Mouse (Mus musculus) intestine, postnatal 0 days (tissue): Measurements from ENCODE around the gene Zdhhc19. TPM values are rescaled to one million over a fixed set of nuclear protein-coding genes. Genes with fewer than 3 reads are reported as not detected.

ENCODE experiments used
- ATAC-seq: fragments of 200-750 bp; cut with Nextera tagmentation; 2 replicates; pipeline ENCODE4 v1.8.0; 2017; ENCODE audit warnings: mild to moderate bottlenecking, moderate TSS enrichment, moderate library complexity
- H3K27ac ChIP-seq: fragments of 300-500 bp; sonication (generic); 2 replicates; pipeline ENCODE4 v1.5.1; 2014; ENCODE audit warnings: mild to moderate bottlenecking, low read depth, low read length, moderate library complexity
- H3K27me3 ChIP-seq: fragments of 300-500 bp; sonication (generic); replicated peaks from 2 replicates; pipeline ENCODE4 v1.6.1; 2014; ENCODE audit warnings: low read length, mixed read lengths; ENCODE audit not compliant: control insufficient read depth, insufficient read depth
- H3K36me3 ChIP-seq: fragments of 300-500 bp; sonication (generic); 2 replicates; pipeline ENCODE4 v1.6.1; 2014; ENCODE audit warnings: mild to moderate bottlenecking, moderate library complexity; ENCODE audit not compliant: control insufficient read depth, insufficient read depth
- H3K4me1 ChIP-seq: fragments of 300-500 bp; sonication (generic); replicated peaks from 2 replicates; pipeline ENCODE4 v1.6.1; 2014; ENCODE audit warnings: antibody characterized with exemption, low read length, mixed read lengths; ENCODE audit not compliant: control insufficient read depth, insufficient read depth
- H3K4me2 ChIP-seq: fragments of 300-500 bp; sonication (generic); replicated peaks from 2 replicates; pipeline ENCODE4 v1.6.1; 2014; ENCODE audit warnings: low read depth, mild to moderate bottlenecking, moderate library complexity
- H3K4me3 ChIP-seq: fragments of 300-500 bp; sonication (generic); 2 replicates; pipeline ENCODE4 v1.5.1; 2014; ENCODE audit warnings: low read depth, low read length
- H3K9ac ChIP-seq: fragments of 300-500 bp; sonication (generic); 2 replicates; pipeline ENCODE4 v1.6.1; 2014; ENCODE audit warnings: mild to moderate bottlenecking, low read depth, low read length
- H3K9me3 ChIP-seq: fragments of 300-500 bp; sonication (generic); 2 replicates; pipeline ENCODE4 v1.6.1; 2016; ENCODE audit warnings: mixed run types; ENCODE audit not compliant: control insufficient read depth
- CTCF ChIP-seq: sonication (generic); IDR thresholded peaks from 2 replicates; pipeline ENCODE4 v1.5.1; 2016; ENCODE audit warnings: low read depth, mild to moderate bottlenecking, control low read depth, antibody characterized with exemption, moderate library complexity
- WGBS: fragments of 180-500 bp; shearing (Covaris S2); extraction: QIAGEN DNeasy Blood & Tissue Kit; methylation state at CpG from one replicate; pipeline ENCODE4 v1.1.7; 2014; 5-methylcytosine and 5-hydroxymethylcytosine counted together
- polyA plus RNA-seq: library from polyadenylated mRNA; unstranded; fragments of >200 nt; fragmentation: Nextera tagmentation; extraction: Ambion mirVana; gene quantifications from 2 replicates; pipeline ENCODE4 v1.2.1, GENCODE M21; 2015

Gene Zdhhc19
- polyA plus RNA-seq, 1 experiment from 2014 or later: 3.8 TPM

DNA sequence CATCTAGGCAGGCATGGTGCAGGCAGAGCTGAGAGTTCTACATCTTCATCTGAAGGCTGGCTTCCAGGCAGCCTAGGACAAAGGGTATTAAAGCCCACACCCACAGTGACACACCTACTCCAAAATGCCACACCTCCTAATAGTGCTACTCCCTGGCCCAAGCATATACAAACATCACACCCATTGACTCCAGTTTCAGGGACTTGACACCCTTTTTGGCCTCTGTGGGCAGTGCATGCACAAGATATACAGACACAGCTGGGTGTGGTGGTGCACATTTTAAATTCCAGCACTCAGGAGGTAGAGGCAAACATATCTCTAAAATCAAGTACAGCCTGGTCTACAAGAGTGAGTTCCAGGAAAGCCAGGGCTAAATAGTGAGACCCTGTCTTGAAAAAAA lies 40.0 kb upstream of the Zdhhc19 start:
- H3K9me3 ChIP-seq: no peaks in the 10 kb centered on the region
- peaks cover 50% of the 10 kb centered on the region for H3K36me3 ChIP-seq
- no peak overlapping the region for H3K9ac ChIP-seq
- TF ChIP-seq CTCF: no peak
- H3K27ac ChIP-seq: no peak overlapping the region
- H3K27me3 ChIP-seq: no peaks in the 10 kb centered on the region
- no peak overlapping the region for H3K4me3 ChIP-seq
- no peak overlapping the region for H3K4me2 ChIP-seq
- no peak for ATAC-seq
- H3K4me1 ChIP-seq: no peaks in the 10 kb centered on the region

DNA sequence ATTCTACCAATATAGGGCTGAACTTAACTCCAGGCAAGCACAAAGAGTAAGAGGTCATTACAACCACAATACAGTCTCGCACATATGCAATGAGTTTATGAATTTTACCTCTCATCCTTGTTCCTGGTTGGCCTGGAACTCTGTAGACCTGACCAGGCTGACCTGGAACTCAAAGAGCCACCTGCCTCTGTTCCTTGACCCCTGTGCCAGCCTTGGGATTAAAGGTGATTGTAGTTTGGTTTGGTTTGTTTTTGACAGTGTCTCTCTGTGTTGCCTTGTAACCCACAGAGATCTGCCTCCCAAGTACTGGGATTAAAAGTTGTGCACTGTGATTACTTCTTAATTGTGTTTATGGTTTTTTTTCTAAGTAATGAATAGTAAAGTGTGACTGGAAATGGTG lies 39.3 kb upstream of the Zdhhc19 start:
- TF ChIP-seq CTCF: no peak
- H3K27me3 ChIP-seq: no peaks in the 10 kb centered on the region
- no peaks in the 10 kb centered on the region for H3K4me1 ChIP-seq
- ATAC-seq: no peak
- H3K27ac ChIP-seq: no peak overlapping the region; the same call in 1 of the 2 replicates
- 55% methylated on average over 1 of the region's 1 CpGs for WGBS
- H3K9me3 ChIP-seq: no peaks in the 10 kb centered on the region
- H3K36me3 ChIP-seq: peaks cover 50% of the 10 kb centered on the region
- H3K4me3 ChIP-seq: no peak overlapping the region
- no peak overlapping the region for H3K9ac ChIP-seq
- H3K4me2 ChIP-seq: no peak overlapping the region

DNA sequence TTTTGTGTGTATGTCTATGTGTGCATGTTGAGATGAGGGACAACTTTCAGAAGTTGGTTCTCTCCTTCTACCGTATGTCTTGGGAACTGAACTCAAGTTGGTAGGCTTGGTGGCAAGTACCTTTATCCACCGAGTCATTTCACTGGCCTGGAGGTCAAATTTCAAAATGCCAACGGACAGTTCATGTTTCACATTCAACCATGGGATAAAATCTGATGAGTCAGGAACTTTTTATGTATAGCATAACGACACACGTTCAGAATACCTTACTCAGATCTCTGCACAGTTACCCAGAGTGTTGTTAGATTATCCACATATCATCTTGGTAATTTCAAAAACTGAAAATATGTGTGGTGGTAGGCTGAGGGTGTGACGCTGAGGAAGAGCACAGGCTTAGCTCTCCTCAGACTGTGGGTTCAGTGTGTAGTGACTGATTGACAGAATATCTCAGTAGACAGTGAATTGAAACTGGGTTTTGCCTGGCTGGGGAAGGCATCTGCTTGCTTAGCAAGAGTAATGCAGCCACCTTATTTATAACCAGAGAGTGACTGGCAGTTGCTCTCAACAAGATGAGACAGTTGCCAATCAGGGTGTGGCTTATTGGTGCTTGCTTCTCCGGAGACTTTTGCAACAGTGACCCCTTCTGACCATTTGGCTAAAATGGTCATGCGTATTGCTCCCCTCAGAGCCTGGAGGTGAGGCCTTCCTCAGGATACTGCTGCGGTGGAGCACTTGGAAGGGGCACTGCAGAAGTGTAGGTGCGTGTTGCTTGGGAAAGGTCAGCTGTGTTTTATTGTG lies 38.3 kb upstream of the Zdhhc19 start:
- Histone ChIP-seq H3K9me3 (no peaks in the 10 kb centered on the region), H3K4me2 (no peak overlapping the region), H3K9ac (no peak overlapping the region), H3K36me3 (peaks cover 50% of the 10 kb centered on the region), H3K27me3 (no peaks in the 10 kb centered on the region), H3K4me3 (no peak overlapping the region), H3K4me1 (no peaks in the 10 kb centered on the region), H3K27ac (peak overlapping the region; percentile 50)
- WGBS: 47% methylated on average over 10 of the region's 10 CpGs
- TF ChIP-seq CTCF: peak; percentile 81
- peak; percentile 55 for ATAC-seq

DNA sequence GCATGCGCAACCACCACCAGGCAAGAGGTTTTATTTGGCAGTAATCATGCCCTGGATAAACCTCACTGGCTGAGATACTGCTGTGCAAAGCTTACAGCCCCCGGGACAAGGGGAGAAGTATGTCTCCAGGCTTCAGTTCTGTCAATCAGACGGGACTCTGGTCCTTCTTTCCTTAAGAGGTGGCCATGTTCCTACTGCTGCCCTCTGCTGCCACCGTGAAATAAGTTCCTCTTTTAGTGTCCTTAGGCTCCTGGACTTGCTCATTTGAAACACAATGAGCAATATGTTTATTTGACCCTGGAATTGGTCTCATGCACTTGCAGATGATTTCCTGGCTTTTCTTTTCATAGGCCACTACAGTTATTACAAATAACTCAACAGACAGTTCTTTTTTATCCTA lies 35.5 kb upstream of the Zdhhc19 start:
- no peak overlapping the region; the same call in 1 of the 2 replicates for H3K27ac ChIP-seq
- H3K9ac ChIP-seq: no peak overlapping the region
- TF ChIP-seq CTCF: peak; percentile 61
- H3K4me1 ChIP-seq: no peaks in the 10 kb centered on the region
- H3K4me2 ChIP-seq: no peak overlapping the region
- H3K4me3 ChIP-seq: no peak overlapping the region
- H3K36me3 ChIP-seq: peaks cover 35% of the 10 kb centered on the region
- WGBS: 48% methylated on average over 4 of the region's 4 CpGs
- no peaks in the 10 kb centered on the region for H3K9me3 ChIP-seq
- no peaks in the 10 kb centered on the region for H3K27me3 ChIP-seq
- no peak for ATAC-seq

DNA sequence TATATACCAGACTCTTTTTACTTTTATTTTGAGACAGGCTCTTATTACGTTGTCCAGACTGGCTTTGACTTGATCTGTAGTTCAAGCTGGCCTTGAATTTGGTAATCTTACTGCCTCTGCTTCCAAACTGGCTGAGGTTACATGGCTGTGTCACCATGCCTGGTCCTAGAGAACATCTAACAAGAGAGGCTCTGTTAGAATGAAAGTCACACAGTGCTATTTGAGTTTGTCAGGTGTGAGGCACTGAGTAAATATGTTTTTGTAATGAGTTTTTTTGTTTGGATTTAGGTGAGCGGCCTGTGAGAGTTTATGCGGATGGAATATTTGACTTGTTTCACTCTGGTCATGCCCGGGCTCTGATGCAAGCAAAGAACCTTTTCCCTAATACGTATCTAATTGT lies 34.4 kb upstream of the Zdhhc19 start:
- H3K9me3 ChIP-seq: no peaks in the 10 kb centered on the region
- no peaks in the 10 kb centered on the region for H3K4me1 ChIP-seq
- peak overlapping the region; percentile 50; the same call in 1 of the 2 replicates for H3K27ac ChIP-seq
- no peak for TF ChIP-seq CTCF
- no peaks in the 10 kb centered on the region for H3K27me3 ChIP-seq
- no peak for ATAC-seq
- H3K4me3 ChIP-seq: no peak overlapping the region
- H3K36me3 ChIP-seq: peaks cover 26% of the 10 kb centered on the region; the same call in 1 of the 2 replicates
- H3K4me2 ChIP-seq: no peak overlapping the region
- WGBS: 89% methylated on average over 5 of the region's 5 CpGs
- H3K9ac ChIP-seq: no peak overlapping the region

DNA sequence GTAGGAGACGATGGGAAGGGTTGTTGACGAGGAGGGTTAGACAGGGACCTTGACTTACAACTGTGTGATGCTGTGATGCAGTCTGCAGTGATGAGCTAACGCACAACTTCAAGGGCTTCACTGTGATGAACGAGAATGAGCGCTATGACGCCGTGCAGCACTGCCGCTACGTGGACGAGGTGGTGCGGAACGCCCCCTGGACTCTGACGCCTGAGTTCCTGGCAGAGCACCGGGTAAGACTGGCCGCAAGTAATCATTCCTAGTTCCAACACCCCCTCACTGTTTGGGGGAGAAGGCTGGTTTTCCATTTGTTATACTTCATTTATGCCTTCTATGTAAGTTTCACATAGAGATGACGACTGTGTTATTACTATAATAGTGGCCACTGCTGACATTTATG lies 33.1 kb upstream of the Zdhhc19 start:
- Histone ChIP-seq H3K27ac (peak overlapping the region; percentile 63), H3K9ac (no peak overlapping the region), H3K4me2 (no peak overlapping the region), H3K9me3 (no peaks in the 10 kb centered on the region), H3K4me3 (no peak overlapping the region), H3K27me3 (no peaks in the 10 kb centered on the region), H3K4me1 (no peaks in the 10 kb centered on the region), H3K36me3 (peaks cover 35% of the 10 kb centered on the region)
- TF ChIP-seq CTCF: no peak
- peak; percentile 50 for ATAC-seq
- WGBS: 64% methylated on average over 16 of the region's 16 CpGs
